Mouse (Mus musculus): Measurements from ENCODE around the gene Cd163l1. TPM values are rescaled to one million over a fixed set of nuclear protein-coding genes. Genes with fewer than 3 reads are reported as not detected.

Gene Cd163l1
- polyA plus RNA-seq, 1 experiment from 2014 or later: 0.21 TPM

GRCm38 (mm10) chr7:140208153-140208552, 9.9 kb upstream of the Cd163l1 start:
- no peak overlapping the region for H3K9ac ChIP-seq (ENCODE audit: low read depth, low read length)
- ATAC-seq: no peak
- H3K4me1 ChIP-seq (ENCODE audit: control insufficient read depth, insufficient read depth, low read length): no peaks in the 10 kb centered on the region
- 63% methylated on average over 8 of the region's 8 CpGs for WGBS
- H3K9me3 ChIP-seq (ENCODE audit: control insufficient read depth, low read length): no peaks in the 10 kb centered on the region
- H3K4me2 ChIP-seq (ENCODE audit: low read depth, low read length): no peak overlapping the region
- no peak overlapping the region for H3K27ac ChIP-seq (ENCODE audit: low read length)
- H3K4me3 ChIP-seq (ENCODE audit: low read length): no peak overlapping the region
- H3K36me3 ChIP-seq (ENCODE audit: control insufficient read depth, insufficient read depth, low read length): no peaks in the 10 kb centered on the region
- H3K27me3 ChIP-seq (replicated peaks; ENCODE audit: control insufficient read depth, insufficient read depth, low read length): no peaks in the 10 kb centered on the region

DNA sequence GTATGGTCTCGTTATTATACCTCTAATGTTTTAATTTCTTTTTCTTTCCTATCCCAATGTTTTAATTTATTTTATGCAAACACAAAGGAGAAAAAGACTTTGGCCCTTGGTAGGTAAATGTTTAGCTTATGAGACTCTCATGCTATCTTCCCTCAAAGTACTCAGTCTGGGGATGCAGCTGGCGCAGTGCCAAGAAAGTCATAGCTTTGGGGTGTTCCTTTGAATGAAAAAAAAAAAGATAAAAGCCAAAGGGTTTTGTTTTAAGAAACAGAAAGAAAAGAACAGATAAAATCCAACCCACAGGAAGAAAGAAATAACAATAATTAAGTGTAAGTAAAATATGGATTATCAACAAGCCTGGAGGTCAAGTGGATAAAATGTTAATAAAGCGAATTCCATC, 9.4 kb upstream of the Cd163l1 start:
- H3K4me2 ChIP-seq (ENCODE audit: low read depth, low read length): no peak overlapping the region
- H3K4me1 ChIP-seq (ENCODE audit: control insufficient read depth, insufficient read depth, low read length): no peaks in the 10 kb centered on the region
- no peak overlapping the region for H3K4me3 ChIP-seq (ENCODE audit: low read length)
- H3K36me3 ChIP-seq (ENCODE audit: control insufficient read depth, insufficient read depth, low read length): no peaks in the 10 kb centered on the region
- 67% methylated on average over 3 of the region's 3 CpGs for WGBS
- no peak for ATAC-seq
- no peaks in the 10 kb centered on the region for H3K27me3 ChIP-seq (replicated peaks; ENCODE audit: control insufficient read depth, insufficient read depth, low read length)
- no peak overlapping the region for H3K9ac ChIP-seq (ENCODE audit: low read depth, low read length)
- H3K9me3 ChIP-seq (ENCODE audit: control insufficient read depth, low read length): no peaks in the 10 kb centered on the region
- no peak overlapping the region for H3K27ac ChIP-seq (ENCODE audit: low read length)

DNA sequence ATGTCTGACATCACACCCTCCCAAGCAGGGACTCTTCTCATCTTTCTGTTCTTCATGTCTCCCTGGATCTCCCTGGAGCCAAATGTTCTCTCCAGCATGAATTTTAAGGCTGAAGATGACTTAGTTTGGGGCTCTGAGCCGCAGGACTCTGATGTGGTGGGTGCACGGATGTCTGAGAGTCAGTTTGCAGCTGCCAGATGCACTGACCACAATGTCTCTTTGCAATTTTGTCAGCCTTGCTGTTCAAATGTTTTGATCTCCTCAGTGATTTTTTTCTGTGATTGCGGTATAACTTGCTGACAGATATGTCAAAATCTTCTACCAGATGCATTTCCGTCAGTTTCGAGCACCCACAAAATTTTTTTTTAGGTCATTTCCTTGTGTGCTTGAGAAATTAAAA, 4.2 kb upstream of the Cd163l1 start:
- no peak overlapping the region for H3K4me2 ChIP-seq (ENCODE audit: low read depth, low read length)
- WGBS: 81% methylated on average over 5 of the region's 5 CpGs
- no peaks in the 10 kb centered on the region for H3K4me1 ChIP-seq (ENCODE audit: control insufficient read depth, insufficient read depth, low read length)
- ATAC-seq: no peak
- no peaks in the 10 kb centered on the region for H3K27me3 ChIP-seq (replicated peaks; ENCODE audit: control insufficient read depth, insufficient read depth, low read length)
- no peak overlapping the region for H3K4me3 ChIP-seq (ENCODE audit: low read length)
- no peak overlapping the region for H3K9ac ChIP-seq (ENCODE audit: low read depth, low read length)
- H3K27ac ChIP-seq (ENCODE audit: low read length): no peak overlapping the region
- H3K9me3 ChIP-seq (ENCODE audit: control insufficient read depth, low read length): no peaks in the 10 kb centered on the region
- no peaks in the 10 kb centered on the region for H3K36me3 ChIP-seq (ENCODE audit: control insufficient read depth, insufficient read depth, low read length)

DNA sequence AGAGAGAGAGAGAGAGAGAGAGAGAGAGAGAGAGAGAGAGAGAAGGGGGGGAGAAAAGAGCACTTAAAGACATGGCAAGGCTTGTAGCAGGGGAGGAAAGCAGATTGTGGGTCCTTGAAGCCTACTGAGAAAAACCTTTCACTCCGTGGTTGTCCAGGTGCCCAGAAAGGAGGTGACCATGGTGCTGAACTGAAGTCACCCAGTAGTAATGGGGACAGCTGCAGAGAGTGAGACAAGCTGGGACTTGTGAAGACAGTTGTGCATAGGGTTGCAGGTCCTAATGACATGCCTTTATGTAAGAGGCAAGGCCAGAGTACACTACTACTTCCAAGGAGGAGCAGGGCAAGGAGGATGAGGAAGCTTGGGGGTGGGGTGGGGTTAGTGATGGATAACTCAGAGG, 1.2 kb downstream of the Cd163l1 start:
- no peak overlapping the region for H3K27ac ChIP-seq (ENCODE audit: low read length)
- H3K4me3 ChIP-seq (ENCODE audit: low read length): no peak overlapping the region
- no peaks in the 10 kb centered on the region for H3K9me3 ChIP-seq (ENCODE audit: control insufficient read depth, low read length)
- ATAC-seq: no peak
- WGBS: 8% methylated on average over 1 of the region's 1 CpGs
- H3K4me1 ChIP-seq (ENCODE audit: control insufficient read depth, insufficient read depth, low read length): no peaks in the 10 kb centered on the region
- no peaks in the 10 kb centered on the region for H3K27me3 ChIP-seq (replicated peaks; ENCODE audit: control insufficient read depth, insufficient read depth, low read length)
- no peak overlapping the region for H3K4me2 ChIP-seq (ENCODE audit: low read depth, low read length)
- H3K36me3 ChIP-seq (ENCODE audit: control insufficient read depth, insufficient read depth, low read length): no peaks in the 10 kb centered on the region
- no peak overlapping the region for H3K9ac ChIP-seq (ENCODE audit: low read depth, low read length)

DNA sequence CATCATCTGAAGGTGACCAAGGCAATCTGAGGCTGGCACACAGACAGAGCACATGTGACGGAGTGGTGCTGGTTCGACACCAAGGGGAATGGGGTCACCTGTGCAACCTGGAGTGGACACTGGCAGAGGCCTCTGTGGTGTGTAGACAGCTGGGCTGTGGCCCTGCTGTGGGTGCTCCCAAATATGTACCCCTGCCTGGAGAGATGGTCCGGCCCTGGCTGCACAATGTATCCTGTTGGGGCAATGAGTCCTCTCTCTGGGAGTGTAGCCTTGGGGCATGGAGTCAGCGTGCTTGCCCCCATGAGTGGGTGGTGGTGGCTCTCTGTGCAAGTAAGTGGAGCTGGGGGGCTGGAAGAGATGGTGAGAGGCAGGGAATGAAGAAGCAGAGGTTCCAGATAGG, 2.3 kb downstream of the Cd163l1 start:
- Histone ChIP-seq H3K4me3 (ENCODE audit: low read length) (no peak overlapping the region), H3K9me3 (ENCODE audit: control insufficient read depth, low read length) (no peaks in the 10 kb centered on the region), H3K27ac (ENCODE audit: low read length) (no peak overlapping the region), H3K9ac (ENCODE audit: low read depth, low read length) (no peak overlapping the region), H3K36me3 (ENCODE audit: control insufficient read depth, insufficient read depth, low read length) (no peaks in the 10 kb centered on the region), H3K27me3 (replicated peaks; ENCODE audit: control insufficient read depth, insufficient read depth, low read length) (no peaks in the 10 kb centered on the region), H3K4me1 (ENCODE audit: control insufficient read depth, insufficient read depth, low read length) (no peaks in the 10 kb centered on the region), H3K4me2 (ENCODE audit: low read depth, low read length) (no peak overlapping the region)
- 88% methylated on average over 4 of the region's 4 CpGs for WGBS
- no peak for ATAC-seq

- H3K4me2 ChIP-seq (ENCODE audit: low read depth, low read length): no peak overlapping the region
- 81% methylated on average over 13 of the region's 13 CpGs for WGBS
- no peak for ATAC-seq
These were observed 6.1 kb downstream of the Cd163l1 start for GRCm38 (mm10) chr7:140224209-140224608.

GRCm38 (mm10) chr7:140228476-140228875, 10.4 kb downstream of the Cd163l1 start:
- Histone ChIP-seq H3K4me2 (ENCODE audit: low read depth, low read length) (no peak overlapping the region), H3K4me3 (ENCODE audit: low read length) (no peak overlapping the region), H3K9ac (ENCODE audit: low read depth, low read length) (no peak overlapping the region), H3K9me3 (ENCODE audit: control insufficient read depth, low read length) (no peaks in the 10 kb centered on the region), H3K4me1 (ENCODE audit: control insufficient read depth, insufficient read depth, low read length) (no peaks in the 10 kb centered on the region), H3K27me3 (replicated peaks; ENCODE audit: control insufficient read depth, insufficient read depth, low read length) (no peaks in the 10 kb centered on the region), H3K36me3 (ENCODE audit: control insufficient read depth, insufficient read depth, low read length) (no peaks in the 10 kb centered on the region), H3K27ac (ENCODE audit: low read length) (no peak overlapping the region)
- no peak for ATAC-seq
- 80% methylated on average over 13 of the region's 13 CpGs for WGBS

More at GRCm38 (mm10) chr7:140224209-140224608, 6.1 kb downstream of the Cd163l1 start:
- Histone ChIP-seq H3K27ac (ENCODE audit: low read length) (no peak overlapping the region), H3K36me3 (ENCODE audit: control insufficient read depth, insufficient read depth, low read length) (no peaks in the 10 kb centered on the region), H3K27me3 (replicated peaks; ENCODE audit: control insufficient read depth, insufficient read depth, low read length) (no peaks in the 10 kb centered on the region), H3K9me3 (ENCODE audit: control insufficient read depth, low read length) (no peaks in the 10 kb centered on the region), H3K4me1 (ENCODE audit: control insufficient read depth, insufficient read depth, low read length) (no peaks in the 10 kb centered on the region), H3K9ac (ENCODE audit: low read depth, low read length) (no peak overlapping the region), H3K4me3 (ENCODE audit: low read length) (no peak overlapping the region)

DNA sequence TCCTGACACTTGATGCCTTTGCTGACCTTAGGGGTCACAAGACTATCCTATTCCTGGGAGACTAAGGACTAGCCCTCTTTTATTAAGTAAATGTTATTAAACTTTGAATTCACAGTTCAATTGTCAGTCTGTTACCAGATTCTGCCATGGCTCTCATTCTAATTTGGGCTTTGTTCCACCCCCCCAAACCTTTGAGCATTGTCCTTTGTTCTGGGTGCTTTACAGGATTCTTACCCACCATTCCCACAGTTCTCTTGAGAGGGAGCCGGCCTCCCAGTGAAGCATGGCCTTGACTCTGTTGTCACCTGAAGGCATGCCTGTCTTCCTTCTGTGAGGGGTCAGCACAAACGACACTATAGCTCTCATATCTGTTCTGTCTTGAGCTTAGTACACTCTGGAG, 13.0 kb downstream of the Cd163l1 start:
- Histone ChIP-seq H3K27ac (ENCODE audit: low read length) (no peak overlapping the region), H3K9ac (ENCODE audit: low read depth, low read length) (no peak overlapping the region), H3K4me1 (ENCODE audit: control insufficient read depth, insufficient read depth, low read length) (no peaks in the 10 kb centered on the region), H3K4me3 (ENCODE audit: low read length) (no peak overlapping the region), H3K36me3 (ENCODE audit: control insufficient read depth, insufficient read depth, low read length) (no peaks in the 10 kb centered on the region), H3K9me3 (ENCODE audit: control insufficient read depth, low read length) (no peaks in the 10 kb centered on the region), H3K27me3 (replicated peaks; ENCODE audit: control insufficient read depth, insufficient read depth, low read length) (no peaks in the 10 kb centered on the region), H3K4me2 (ENCODE audit: low read depth, low read length) (no peak overlapping the region)
- no peak for ATAC-seq
- WGBS: 66% methylated on average over 2 of the region's 2 CpGs

DNA sequence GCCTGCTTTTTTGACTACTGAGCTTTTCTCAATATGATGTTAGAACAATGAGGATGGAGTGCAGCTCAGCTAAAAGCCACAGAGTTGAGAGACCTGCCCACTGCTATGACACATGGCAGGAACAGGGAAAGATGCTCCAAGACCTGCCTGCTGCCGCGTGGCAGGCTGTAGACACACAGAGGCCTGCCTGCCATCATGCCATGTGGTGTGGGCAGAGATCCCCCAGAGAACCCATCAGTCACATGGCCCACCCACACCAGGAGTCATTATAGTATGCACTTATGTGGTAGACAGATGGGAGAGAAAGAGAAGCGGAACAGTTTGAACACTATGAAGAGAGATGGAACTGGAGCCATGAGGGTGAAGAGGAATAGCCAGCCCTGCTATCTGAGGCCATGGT, 15.6 kb downstream of the Cd163l1 start:
- Histone ChIP-seq H3K4me1 (ENCODE audit: control insufficient read depth, insufficient read depth, low read length) (no peaks in the 10 kb centered on the region), H3K4me2 (ENCODE audit: low read depth, low read length) (no peak overlapping the region), H3K4me3 (ENCODE audit: low read length) (no peak overlapping the region), H3K27ac (ENCODE audit: low read length) (no peak overlapping the region), H3K27me3 (replicated peaks; ENCODE audit: control insufficient read depth, insufficient read depth, low read length) (no peaks in the 10 kb centered on the region), H3K9ac (ENCODE audit: low read depth, low read length) (no peak overlapping the region), H3K9me3 (ENCODE audit: control insufficient read depth, low read length) (no peaks in the 10 kb centered on the region), H3K36me3 (ENCODE audit: control insufficient read depth, insufficient read depth, low read length) (no peaks in the 10 kb centered on the region)
- WGBS: 88% methylated on average over 3 of the region's 3 CpGs
- no peak for ATAC-seq

GRCm38 (mm10) chr7:140247216-140247615, 29.1 kb downstream of the Cd163l1 start, which contains the start of gene 5830411N06Rik:
5830411N06Rik (plus strand) TSS chr7:140247284.
- Histone ChIP-seq H3K9me3 (ENCODE audit: control insufficient read depth, low read length) (no peaks in the 10 kb centered on the region), H3K4me3 (ENCODE audit: low read length) (no peak within 1 kb of the TSS), H3K4me2 (ENCODE audit: low read depth, low read length) (no peak within 1 kb of the TSS), H3K27me3 (replicated peaks; ENCODE audit: control insufficient read depth, insufficient read depth, low read length) (no peaks in the 10 kb centered on the region), H3K9ac (ENCODE audit: low read depth, low read length) (no peak within 1 kb of the TSS), H3K27ac (ENCODE audit: low read length) (no peak within 1 kb of the TSS), H3K4me1 (ENCODE audit: control insufficient read depth, insufficient read depth, low read length) (no peaks in the 10 kb centered on the region), H3K36me3 (ENCODE audit: control insufficient read depth, insufficient read depth, low read length) (no peaks in the 10 kb centered on the region)
- 77% methylated on average over 4 of the region's 4 CpGs for WGBS
- ATAC-seq: no peak
